Mouse (Mus musculus) kidney, adult 2 months (tissue): ENCODE measurements at regions not wholly inside any gene's neighbourhood (a gene's known extent, or its start where the extent isn't known, plus 50 kb on each side); places are given as distances from the start of the nearest gene placed in this dataset.

Experiments used
- DNase-seq: peaks from one replicate; pipeline ENCODE4 v3.0.0; 2021
- H3K27ac ChIP-seq: fragments of 200-500 bp; 2 replicates; pipeline ENCODE4 v1.5.1; 2012; ENCODE audit warnings: low read depth, low read length, control low read depth, inconsistent platforms; ENCODE audit not compliant: insufficient read depth
- H3K27me3 ChIP-seq: fragments of 200-500 bp; replicated peaks from 2 replicates; pipeline ENCODE4 v1.6.1; 2012; ENCODE audit warnings: mild to moderate bottlenecking, moderate library complexity, low read length, inconsistent platforms; ENCODE audit not compliant: control insufficient read depth, insufficient read depth
- H3K36me3 ChIP-seq: fragments of 200-500 bp; 2 replicates; pipeline ENCODE4 v1.6.1; 2012; ENCODE audit warnings: mild to moderate bottlenecking, moderate library complexity, low read length, inconsistent platforms; ENCODE audit not compliant: control insufficient read depth, insufficient read depth
- H3K4me1 ChIP-seq: fragments of 200-500 bp; 2 replicates; pipeline ENCODE4 v1.6.1; 2011; ENCODE audit warnings: low read length; ENCODE audit not compliant: control insufficient read depth, insufficient read depth
- H3K4me3 ChIP-seq: fragments of 200-500 bp; 2 replicates; pipeline ENCODE4 v1.5.1; 2011; ENCODE audit warnings: mild to moderate bottlenecking, low read depth, low read length, control low read depth; ENCODE audit not compliant: insufficient read depth
- CTCF ChIP-seq: fragments of 200-500 bp; conservative IDR thresholded peaks from 2 replicates; pipeline ENCODE4 v1.5.1; 2011; ENCODE audit warnings: low read depth, mild to moderate bottlenecking, control low read depth, low read length, moderate library complexity, mixed read lengths; ENCODE audit not compliant: insufficient read depth, insufficient read length
- POLR2A ChIP-seq: fragments of 200-500 bp; IDR thresholded peaks from one replicate; pipeline ENCODE4 v1.6.1; 2011; ENCODE audit warnings: low read depth, low read length, control low read depth
- WGBS: fragments of 180-500 bp; shearing (Covaris S2); methylation state at CpG from one replicate; pipeline ENCODE4 v1.1.7; 2018; 5-methylcytosine and 5-hydroxymethylcytosine counted together

DNA sequence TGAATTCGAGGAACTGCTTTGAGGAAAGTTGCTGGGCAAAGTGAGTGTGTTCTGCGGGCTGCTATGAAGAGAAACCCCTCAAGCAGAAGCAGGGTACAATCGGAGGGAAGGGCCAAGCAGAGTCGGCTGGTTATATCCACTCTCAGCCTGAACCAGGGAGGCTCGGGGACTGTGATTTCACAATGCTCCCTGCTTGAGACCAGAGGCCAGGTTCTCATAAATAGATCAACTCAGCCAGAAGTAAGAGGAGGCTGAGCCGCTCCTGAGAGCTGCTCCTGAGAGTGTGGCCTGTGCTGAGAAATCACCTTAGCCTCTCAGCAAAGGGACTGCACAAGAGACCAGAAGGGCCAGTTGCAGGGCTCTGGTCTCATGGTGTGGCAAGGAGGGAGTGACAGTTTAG lies 149.6 kb downstream of the Tfap2c start:
- H3K27ac ChIP-seq = no peak overlapping the region
- no peak for DNase-seq
- no peaks in the 10 kb centered on the region for H3K36me3 ChIP-seq
- no peak overlapping the region for H3K4me3 ChIP-seq
- TF ChIP-seq POLR2A = no peak
- H3K27me3 ChIP-seq = no peaks in the 10 kb centered on the region
- WGBS = 61% methylated on average over 6 of the region's 6 CpGs
- H3K4me1 ChIP-seq = no peaks in the 10 kb centered on the region

DNA sequence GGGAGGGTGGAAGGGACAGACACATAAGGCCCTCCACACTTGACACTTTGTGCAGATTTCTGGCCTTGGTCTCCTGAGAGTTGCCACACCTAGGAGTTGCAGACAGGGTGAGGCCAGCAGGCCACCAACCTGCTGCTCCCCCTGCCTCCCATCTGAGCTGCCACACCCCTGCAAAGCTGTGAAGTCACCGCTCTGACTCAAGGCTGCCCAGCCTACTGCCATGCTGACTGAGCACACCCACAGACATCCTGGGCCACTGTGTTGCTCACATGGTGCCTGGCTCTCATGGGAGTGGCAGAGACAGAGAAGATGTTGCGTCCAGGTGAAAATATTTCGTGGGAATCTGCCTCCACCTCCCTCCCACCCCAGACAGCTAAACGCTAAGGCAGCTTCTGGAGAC lies 150.3 kb downstream of the Tfap2c start:
- H3K27ac ChIP-seq = no peak overlapping the region
- H3K27me3 ChIP-seq = no peaks in the 10 kb centered on the region
- TF ChIP-seq CTCF (no peak), POLR2A (no peak)
- no peak for DNase-seq
- H3K36me3 ChIP-seq = no peaks in the 10 kb centered on the region
- H3K4me1 ChIP-seq = no peaks in the 10 kb centered on the region
- 76% methylated on average over 4 of the region's 4 CpGs for WGBS
- no peak overlapping the region for H3K4me3 ChIP-seq

DNA sequence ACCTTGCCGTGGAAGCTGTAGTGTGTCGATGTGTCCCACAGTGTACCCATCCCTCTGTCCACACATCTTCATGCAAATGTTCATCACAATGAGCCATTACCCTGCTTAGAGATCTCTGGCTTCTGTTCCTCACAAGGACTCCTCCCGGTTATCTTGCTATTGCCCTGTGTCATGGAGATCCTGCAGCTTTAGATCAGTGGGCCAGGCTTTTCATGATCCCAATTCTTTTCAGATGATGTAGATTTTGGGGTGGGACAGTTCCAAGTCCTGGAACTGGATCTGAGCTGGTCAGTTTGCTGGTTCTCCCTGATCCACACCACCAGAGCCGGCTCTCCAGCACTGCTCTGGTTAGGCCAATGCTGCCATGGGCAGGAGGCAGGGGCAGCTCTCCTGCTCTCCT lies 161.2 kb downstream of the Tfap2c start:
- TF ChIP-seq POLR2A = no peak
- no peak for TF ChIP-seq CTCF
- 75% methylated on average over 4 of the region's 4 CpGs for WGBS
- no peaks in the 10 kb centered on the region for H3K27me3 ChIP-seq
- no peaks in the 10 kb centered on the region for H3K4me1 ChIP-seq
- H3K36me3 ChIP-seq = no peaks in the 10 kb centered on the region
- H3K27ac ChIP-seq = no peak overlapping the region
- no peak overlapping the region for H3K4me3 ChIP-seq
- no peak for DNase-seq

DNA sequence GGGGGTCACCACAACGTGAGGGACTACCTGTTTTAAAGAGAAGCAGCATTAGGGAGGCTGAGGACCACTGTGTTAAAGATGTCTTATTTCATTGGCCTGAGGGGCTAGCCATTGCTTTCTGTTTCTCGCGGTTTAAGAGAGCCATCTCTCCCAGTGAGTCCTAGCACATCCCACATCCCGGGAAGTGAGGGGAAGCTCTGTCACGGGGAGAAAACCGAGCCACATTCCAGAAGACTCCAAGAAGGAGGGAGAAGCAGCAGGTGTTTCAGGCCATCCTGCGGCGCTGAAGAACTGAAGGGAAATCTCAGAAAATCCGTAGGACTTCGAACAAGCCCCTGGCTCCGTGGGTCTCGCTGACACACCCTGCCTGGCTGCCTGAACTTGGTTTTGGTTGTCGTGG lies 177.3 kb downstream of the Tfap2c start:
- Histone ChIP-seq H3K36me3 (no peaks in the 10 kb centered on the region), H3K27ac (no peak overlapping the region), H3K27me3 (peaks cover 7% of the 10 kb centered on the region; the same call in 1 of the 2 replicates), H3K4me3 (no peak overlapping the region), H3K4me1 (no peaks in the 10 kb centered on the region)
- TF ChIP-seq CTCF = no peak
- DNase-seq = no peak
- 5% methylated on average over 13 of the region's 13 CpGs for WGBS

DNA sequence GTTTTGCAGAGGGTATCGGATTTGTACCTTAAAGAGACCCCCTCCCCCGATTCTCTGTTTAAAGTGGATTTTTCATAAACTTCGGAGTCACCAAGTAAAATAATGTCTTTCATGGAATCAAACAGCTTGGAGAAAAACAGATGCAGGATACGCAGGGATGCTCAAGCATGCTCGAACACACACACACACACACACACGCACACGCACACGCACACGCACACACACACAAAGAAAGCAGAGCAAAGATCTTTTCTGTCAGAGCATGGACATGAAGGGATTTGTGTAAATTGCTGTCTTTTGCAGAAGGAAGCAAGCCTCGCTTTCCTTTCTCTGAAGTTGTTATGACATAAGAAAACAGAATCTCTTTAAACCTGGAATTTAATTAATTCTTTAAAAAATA lies 178.2 kb downstream of the Tfap2c start:
- Histone ChIP-seq H3K27ac (no peak overlapping the region), H3K27me3 (peaks cover 7% of the 10 kb centered on the region; the same call in 1 of the 2 replicates), H3K36me3 (no peaks in the 10 kb centered on the region), H3K4me1 (no peaks in the 10 kb centered on the region), H3K4me3 (no peak overlapping the region)
- 28% methylated on average over 10 of the region's 10 CpGs for WGBS
- TF ChIP-seq POLR2A = no peak
- no peak for TF ChIP-seq CTCF
- DNase-seq = no peak

DNA sequence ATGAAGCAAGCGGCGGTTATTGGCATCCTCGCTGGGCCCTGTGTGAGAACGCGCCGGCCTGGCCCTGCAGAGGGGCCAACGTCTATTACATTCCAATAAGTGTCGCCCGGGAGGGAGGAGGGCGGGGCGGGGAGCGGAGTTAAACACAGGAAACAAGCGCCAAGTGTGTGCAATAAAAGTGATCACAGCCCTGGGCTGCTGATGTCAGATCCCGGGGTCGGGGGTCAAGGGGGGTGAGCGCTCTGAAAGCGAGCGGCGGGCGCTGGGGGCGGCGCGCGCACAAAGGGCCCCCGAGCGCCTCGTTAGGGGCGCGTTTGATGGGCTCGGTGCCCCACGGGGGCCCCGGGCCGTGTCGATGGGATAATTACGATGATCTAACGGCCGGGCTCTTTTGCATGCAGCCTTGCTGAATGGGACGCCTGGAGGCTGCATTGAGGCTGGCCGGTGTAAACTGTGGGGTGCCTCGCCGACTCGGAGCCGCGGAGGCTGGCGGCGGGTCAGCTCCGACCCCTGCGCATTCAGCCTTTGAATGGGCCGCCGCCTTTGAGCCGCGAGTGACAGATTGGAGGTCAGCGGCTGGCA lies 178.9 kb downstream of the Tfap2c start:
- DNase-seq = peak; percentile 6
- no peaks in the 10 kb centered on the region for H3K4me1 ChIP-seq
- peaks cover 7% of the 10 kb centered on the region; the same call in 1 of the 2 replicates for H3K27me3 ChIP-seq
- no peak overlapping the region for H3K27ac ChIP-seq
- TF ChIP-seq POLR2A (no peak), CTCF (no peak)
- no peaks in the 10 kb centered on the region for H3K36me3 ChIP-seq
- no peak overlapping the region for H3K4me3 ChIP-seq
- WGBS = 2% methylated on average over 53 of the region's 53 CpGs

DNA sequence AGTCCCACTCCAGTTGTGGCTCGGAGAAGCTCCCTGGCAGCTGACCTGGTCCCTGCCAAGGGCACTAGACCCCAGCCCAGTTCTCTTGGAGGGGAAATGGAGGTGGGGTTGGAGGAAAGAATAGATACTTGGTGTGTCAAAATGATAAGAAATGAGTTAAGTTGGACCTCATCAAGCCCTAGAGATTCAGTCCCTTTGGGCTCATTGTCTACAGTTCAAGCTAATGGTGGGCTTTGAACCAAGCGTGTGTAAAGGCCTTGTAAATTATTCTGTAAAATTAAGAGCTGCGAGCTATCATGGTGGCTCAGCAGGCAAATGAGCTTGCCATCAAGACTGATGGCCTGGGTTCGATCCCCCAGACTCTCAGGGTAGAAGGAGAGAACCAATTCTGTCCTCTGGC lies 179.8 kb downstream of the Tfap2c start:
- Histone ChIP-seq H3K27ac (no peak overlapping the region), H3K27me3 (peaks cover 7% of the 10 kb centered on the region; the same call in 1 of the 2 replicates), H3K36me3 (no peaks in the 10 kb centered on the region), H3K4me1 (no peaks in the 10 kb centered on the region), H3K4me3 (no peak overlapping the region)
- 71% methylated on average over 4 of the region's 4 CpGs for WGBS
- TF ChIP-seq CTCF = no peak
- DNase-seq = no peak

DNA sequence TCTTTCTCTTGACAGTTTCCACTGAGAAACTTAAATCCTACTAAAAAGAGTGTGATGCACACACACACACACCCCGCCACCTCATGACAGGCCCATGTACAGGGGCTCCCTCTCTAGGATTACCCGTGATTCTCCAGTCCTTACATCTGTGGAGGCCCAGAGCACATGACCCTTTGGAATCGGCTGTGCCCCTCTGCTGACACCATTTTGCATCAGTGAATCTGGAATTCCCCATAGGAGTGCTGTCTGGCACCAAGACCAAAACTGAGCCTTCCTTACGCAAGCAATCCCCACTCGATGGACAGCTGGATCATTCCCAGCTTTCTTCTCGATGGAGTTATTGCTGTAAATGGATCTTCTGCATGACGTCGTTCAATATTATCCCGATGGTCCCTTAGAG lies 180.3 kb downstream of the Tfap2c start:
- no peak overlapping the region for H3K4me3 ChIP-seq
- H3K27ac ChIP-seq = no peak overlapping the region
- no peaks in the 10 kb centered on the region for H3K4me1 ChIP-seq
- WGBS = 72% methylated on average over 9 of the region's 9 CpGs
- DNase-seq = no peak
- TF ChIP-seq CTCF (no peak), POLR2A (no peak)
- H3K36me3 ChIP-seq = no peaks in the 10 kb centered on the region
- H3K27me3 ChIP-seq = peaks cover 7% of the 10 kb centered on the region; the same call in 1 of the 2 replicates
